Mouse (Mus musculus) stomach, postnatal 0 days (tissue): Measurements from ENCODE around the gene Gm572. TPM values are rescaled to one million over a fixed set of nuclear protein-coding genes. Genes with fewer than 3 reads are reported as not detected.
A peak's percentile ranks its signal among the peaks of the same experiment; 100 is the strongest.

ENCODE experiments used
- ATAC-seq: fragments of 200-750 bp; cut with Nextera tagmentation; 2 replicates; pipeline ENCODE4 v1.8.0; 2017; ENCODE audit not compliant: low FRiP score, low TSS enrichment
- DNase-seq: peaks from one replicate; pipeline ENCODE4 v3.0.0-alpha.2; 2016; ENCODE audit warnings: low spot score
- H3K27ac ChIP-seq: fragments of 300-500 bp; sonication (generic); replicated peaks from 2 replicates; pipeline ENCODE4 v1.5.1; 2014; ENCODE audit warnings: mild to moderate bottlenecking, control low read depth
- H3K27me3 ChIP-seq: fragments of 300-500 bp; sonication (generic); 2 replicates; pipeline ENCODE4 v1.6.1; 2014; ENCODE audit warnings: low read length; ENCODE audit not compliant: control insufficient read depth, insufficient read depth
- H3K36me3 ChIP-seq: fragments of 300-500 bp; sonication (generic); 2 replicates; pipeline ENCODE4 v1.6.1; 2014; ENCODE audit warnings: low read length, mixed read lengths; ENCODE audit not compliant: control insufficient read depth, insufficient read depth
- H3K4me1 ChIP-seq: fragments of 300-500 bp; sonication (generic); replicated peaks from 2 replicates; pipeline ENCODE4 v1.6.1; 2014; ENCODE audit warnings: antibody characterized with exemption; ENCODE audit not compliant: control insufficient read depth, insufficient read depth
- H3K4me2 ChIP-seq: fragments of 300-500 bp; sonication (generic); replicated peaks from 2 replicates; pipeline ENCODE4 v1.6.1; 2014; ENCODE audit warnings: low read depth, mild to moderate bottlenecking, control low read depth, moderate library complexity
- H3K4me3 ChIP-seq: fragments of 300-500 bp; sonication (generic); 2 replicates; pipeline ENCODE4 v1.5.1; 2014; ENCODE audit warnings: low read depth, low read length, control low read depth
- H3K9ac ChIP-seq: fragments of 300-500 bp; sonication (generic); 2 replicates; pipeline ENCODE4 v1.6.1; 2014; ENCODE audit warnings: mild to moderate bottlenecking, low read length, control low read depth, mixed read lengths
- H3K9me3 ChIP-seq: fragments of 300-500 bp; sonication (generic); 2 replicates; pipeline ENCODE4 v1.6.1; 2016; ENCODE audit warnings: low read length; ENCODE audit not compliant: control insufficient read depth
- CTCF ChIP-seq: IDR thresholded peaks from 2 replicates; pipeline ENCODE4 v1.5.1; 2016; ENCODE audit warnings: antibody characterized with exemption, low read depth, mild to moderate bottlenecking, moderate library complexity
- EP300 ChIP-seq: optimal IDR thresholded peaks from 2 replicates; pipeline ENCODE3; 2016; ENCODE audit warnings: antibody characterized with exemption
- WGBS: fragments of 180-500 bp; shearing (Covaris S2); extraction: QIAGEN DNeasy Blood & Tissue Kit; methylation state at CpG from one replicate; pipeline ENCODE4 v1.1.7; 2014; 5-methylcytosine and 5-hydroxymethylcytosine counted together
- polyA plus RNA-seq: library from polyadenylated mRNA; unstranded; fragments of >200 nt; fragmentation: Nextera tagmentation; extraction: Ambion mirVana; gene quantifications from 2 replicates; pipeline ENCODE4 v1.2.1, GENCODE M21; 2015

The Gm572 gene
- 0.10 and 0.16 TPM in 2 replicates for polyA plus RNA-seq

DNA sequence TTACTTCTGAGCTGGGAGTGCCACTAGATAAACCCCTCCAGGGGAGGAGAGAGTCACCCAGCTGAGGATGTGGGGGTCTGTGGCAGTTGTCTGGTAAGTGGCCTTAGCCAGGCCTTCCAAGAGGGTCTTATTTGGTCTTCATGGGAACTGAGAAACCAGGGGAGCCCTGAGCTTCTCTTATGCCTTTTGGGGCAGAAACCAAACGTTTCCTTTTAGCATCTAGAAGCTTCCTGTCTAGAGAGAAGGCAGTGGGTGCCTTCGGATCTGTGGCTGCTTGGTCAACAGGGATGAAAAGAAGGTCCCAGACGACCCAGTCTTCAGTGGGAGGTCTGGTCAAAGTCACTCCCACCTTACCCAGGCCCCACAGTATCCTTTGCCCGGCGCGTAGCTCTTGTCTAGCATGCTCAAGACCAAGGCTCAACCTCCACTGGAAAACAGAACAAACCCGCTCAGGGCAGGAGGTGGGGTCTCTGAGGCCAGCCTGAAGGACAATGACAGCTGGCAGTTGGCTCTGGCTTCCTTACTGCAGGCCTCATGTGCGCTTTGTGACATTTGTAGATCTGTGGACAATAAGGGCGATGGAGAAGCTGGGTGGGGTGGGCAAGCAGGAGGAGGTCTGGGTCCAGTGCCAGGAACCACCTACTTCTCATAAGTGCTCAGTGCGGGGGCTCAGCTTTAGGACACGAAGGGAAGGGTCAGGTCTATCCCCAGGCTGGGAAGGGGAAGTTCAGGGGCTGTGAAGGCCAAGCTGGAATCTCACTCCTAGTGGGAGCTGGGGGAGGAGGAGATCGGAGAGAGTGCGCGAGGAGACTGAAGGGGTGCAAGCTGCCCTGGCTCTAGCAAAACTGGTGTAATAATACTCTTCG lies at the start of gene Gm572:
Gene Gm572, plus strand, starts transcription at position 27 of the 866 bp plus-strand sequence.
- Histone ChIP-seq H3K9me3 (no peaks in the 10 kb centered on the region), H3K4me1 (no peaks in the 10 kb centered on the region), H3K4me3 (no peak within 1 kb of the TSS), H3K4me2 (peak within 1 kb of the TSS; percentile 46), H3K36me3 (no peaks in the 10 kb centered on the region), H3K27ac (no peak within 1 kb of the TSS), H3K27me3 (no peaks in the 10 kb centered on the region), H3K9ac (peak within 1 kb of the TSS; percentile 27; the same call in 1 of the 2 replicates)
- DNase-seq = no peak
- peak; percentile 38; the same call in 1 of the 2 replicates for ATAC-seq
- 55% methylated on average over 15 of the region's 15 CpGs for WGBS
- TF ChIP-seq EP300 (no peak), CTCF (no peak)

DNA sequence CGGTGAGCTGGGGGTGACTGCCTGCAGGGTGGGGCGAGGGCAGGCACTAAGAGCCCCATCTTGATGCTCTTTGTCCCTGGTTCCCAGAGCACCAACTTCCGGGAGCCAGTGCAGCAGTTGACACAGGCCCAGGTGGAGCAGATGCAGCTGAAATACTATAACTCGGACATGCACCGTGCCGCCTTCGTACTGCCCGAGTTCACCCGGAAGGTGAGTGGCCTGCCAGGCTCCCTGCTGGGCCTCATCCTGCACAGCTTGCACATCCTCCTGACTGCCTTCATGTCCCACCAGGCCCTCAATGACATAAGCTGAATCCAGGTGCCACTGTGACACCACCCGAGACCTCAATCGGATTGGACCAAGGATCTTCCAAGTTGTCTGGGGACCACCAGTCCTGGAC lies 49.1 kb upstream of the Gm572 start:
- Histone ChIP-seq H3K36me3 (peaks cover 22% of the 10 kb centered on the region), H3K4me2 (no peak overlapping the region), H3K9ac (no peak overlapping the region), H3K4me1 (0 out of 2 replicates have a peak, but pooled peaks cover 4% of the 10 kb centered on the region), H3K9me3 (no peaks in the 10 kb centered on the region), H3K27ac (no peak overlapping the region), H3K4me3 (no peak overlapping the region), H3K27me3 (no peaks in the 10 kb centered on the region)
- ATAC-seq = no peak
- TF ChIP-seq CTCF (no peak), EP300 (no peak)
- no peak for DNase-seq
- WGBS = 92% methylated on average over 11 of the region's 11 CpGs

DNA sequence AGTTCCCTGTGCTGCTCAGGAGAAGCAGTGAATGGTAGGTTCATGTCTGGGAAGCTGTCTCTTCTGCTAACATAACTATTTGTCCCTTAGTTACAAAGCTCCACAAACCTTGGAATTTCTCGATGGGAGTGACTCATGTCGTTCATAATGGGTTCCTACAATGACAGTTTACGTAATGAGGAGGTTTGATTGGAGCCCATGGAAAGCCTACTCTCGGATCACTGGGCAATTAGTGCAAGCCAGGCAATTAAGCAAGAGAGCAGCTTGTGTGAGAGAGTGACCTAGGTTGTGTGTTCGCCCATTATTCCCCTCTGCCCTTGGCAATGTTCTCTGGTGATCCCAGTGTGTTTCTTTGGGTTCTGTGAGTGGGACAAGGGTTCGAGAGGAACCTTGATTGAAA lies 47.2 kb upstream of the Gm572 start:
- 75% methylated on average over 6 of the region's 6 CpGs for WGBS
- ATAC-seq = no peak
- H3K27me3 ChIP-seq = no peaks in the 10 kb centered on the region
- no peak for TF ChIP-seq CTCF
- no peak for TF ChIP-seq EP300
- H3K27ac ChIP-seq = no peak overlapping the region
- 0 out of 2 replicates have a peak, but pooled peaks cover 4% of the 10 kb centered on the region for H3K4me1 ChIP-seq
- H3K36me3 ChIP-seq = peaks cover 22% of the 10 kb centered on the region
- no peaks in the 10 kb centered on the region for H3K9me3 ChIP-seq
- H3K4me3 ChIP-seq = no peak overlapping the region
- no peak for DNase-seq
- H3K4me2 ChIP-seq = no peak overlapping the region
- H3K9ac ChIP-seq = no peak overlapping the region

- H3K4me2 ChIP-seq = no peak overlapping the region
- TF ChIP-seq EP300 (no peak), CTCF (no peak)
- no peak for DNase-seq
- H3K9ac ChIP-seq = no peak overlapping the region
- no peaks in the 10 kb centered on the region for H3K9me3 ChIP-seq
- no peaks in the 10 kb centered on the region for H3K27me3 ChIP-seq
- no peak overlapping the region for H3K27ac ChIP-seq
- peaks cover 22% of the 10 kb centered on the region for H3K36me3 ChIP-seq
- H3K4me1 ChIP-seq = 0 out of 2 replicates have a peak, but pooled peaks cover 4% of the 10 kb centered on the region
- 99% methylated on average over 3 of the region's 3 CpGs for WGBS
- no peak overlapping the region for H3K4me3 ChIP-seq
- no peak for ATAC-seq
Observed at GRCm38 (mm10) chr4:148596731-148597130, 46.4 kb upstream of the Gm572 start.

GRCm38 (mm10) chr4:148598826-148599225 lies 44.3 kb upstream of the Gm572 start:
- H3K36me3 ChIP-seq = peaks cover 16% of the 10 kb centered on the region
- no peak overlapping the region for H3K27ac ChIP-seq
- no peaks in the 10 kb centered on the region for H3K4me1 ChIP-seq
- 94% methylated on average over 12 of the region's 12 CpGs for WGBS
- ATAC-seq (no peak), DNase-seq (no peak)
- no peak overlapping the region for H3K4me3 ChIP-seq
- TF ChIP-seq CTCF = no peak
- no peak for TF ChIP-seq EP300
- H3K9me3 ChIP-seq = no peaks in the 10 kb centered on the region
- no peaks in the 10 kb centered on the region for H3K27me3 ChIP-seq
- H3K4me2 ChIP-seq = no peak overlapping the region
- H3K9ac ChIP-seq = no peak overlapping the region

GRCm38 (mm10) chr4:148600316-148600715 lies 42.8 kb upstream of the Gm572 start:
- ATAC-seq (no peak), DNase-seq (no peak)
- H3K27me3 ChIP-seq = no peaks in the 10 kb centered on the region
- H3K4me2 ChIP-seq = no peak overlapping the region
- no peak overlapping the region for H3K27ac ChIP-seq
- no peak overlapping the region for H3K9ac ChIP-seq
- H3K9me3 ChIP-seq = no peaks in the 10 kb centered on the region
- peaks cover 6% of the 10 kb centered on the region; the same call in 1 of the 2 replicates for H3K36me3 ChIP-seq
- no peaks in the 10 kb centered on the region for H3K4me1 ChIP-seq
- WGBS = 82% methylated on average over 4 of the region's 4 CpGs
- H3K4me3 ChIP-seq = no peak overlapping the region
- TF ChIP-seq CTCF (no peak), EP300 (no peak)
